Mouse (Mus musculus): ENCODE measurements around the gene Birc5. TPM values are rescaled to one million over a fixed set of nuclear protein-coding genes. Genes with fewer than 3 reads are reported as not detected.

The Birc5 gene
- polyA plus RNA-seq (2012; rRNA removed) = 88.8 and 90.2 TPM in 2 replicates

DNA sequence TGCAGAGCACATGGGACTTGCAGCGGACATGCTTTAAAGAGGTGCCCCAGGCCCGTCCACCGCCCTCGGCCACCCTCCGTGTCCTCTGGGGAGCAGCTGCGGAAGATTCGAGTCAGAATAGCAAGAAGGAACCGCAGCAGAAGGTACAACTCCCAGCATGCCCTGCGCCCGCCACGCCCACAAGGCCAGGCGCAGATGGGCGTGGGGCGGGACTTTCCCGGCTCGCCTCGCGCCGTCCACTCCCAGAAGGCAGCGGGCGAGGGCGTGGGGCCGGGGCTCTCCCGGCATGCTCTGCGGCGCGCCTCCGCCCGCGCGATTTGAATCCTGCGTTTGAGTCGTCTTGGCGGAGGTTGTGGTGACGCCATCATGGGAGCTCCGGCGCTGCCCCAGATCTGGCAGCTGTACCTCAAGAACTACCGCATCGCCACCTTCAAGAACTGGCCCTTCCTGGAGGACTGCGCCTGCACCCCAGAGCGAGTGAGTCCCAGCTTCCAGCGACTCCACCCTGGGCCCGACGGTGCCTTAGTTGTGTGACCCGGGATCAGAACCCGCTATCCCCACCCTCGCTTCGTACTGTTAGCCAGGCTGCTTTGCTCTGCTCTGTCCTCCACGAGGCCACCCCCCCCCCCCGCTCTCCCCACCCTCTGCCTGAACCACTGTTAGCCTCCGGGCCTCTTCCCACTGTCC, at the start of gene Birc5:
Gene Birc5, plus strand, starts transcription at position 267 of the 687 bp plus-strand sequence.

DNA sequence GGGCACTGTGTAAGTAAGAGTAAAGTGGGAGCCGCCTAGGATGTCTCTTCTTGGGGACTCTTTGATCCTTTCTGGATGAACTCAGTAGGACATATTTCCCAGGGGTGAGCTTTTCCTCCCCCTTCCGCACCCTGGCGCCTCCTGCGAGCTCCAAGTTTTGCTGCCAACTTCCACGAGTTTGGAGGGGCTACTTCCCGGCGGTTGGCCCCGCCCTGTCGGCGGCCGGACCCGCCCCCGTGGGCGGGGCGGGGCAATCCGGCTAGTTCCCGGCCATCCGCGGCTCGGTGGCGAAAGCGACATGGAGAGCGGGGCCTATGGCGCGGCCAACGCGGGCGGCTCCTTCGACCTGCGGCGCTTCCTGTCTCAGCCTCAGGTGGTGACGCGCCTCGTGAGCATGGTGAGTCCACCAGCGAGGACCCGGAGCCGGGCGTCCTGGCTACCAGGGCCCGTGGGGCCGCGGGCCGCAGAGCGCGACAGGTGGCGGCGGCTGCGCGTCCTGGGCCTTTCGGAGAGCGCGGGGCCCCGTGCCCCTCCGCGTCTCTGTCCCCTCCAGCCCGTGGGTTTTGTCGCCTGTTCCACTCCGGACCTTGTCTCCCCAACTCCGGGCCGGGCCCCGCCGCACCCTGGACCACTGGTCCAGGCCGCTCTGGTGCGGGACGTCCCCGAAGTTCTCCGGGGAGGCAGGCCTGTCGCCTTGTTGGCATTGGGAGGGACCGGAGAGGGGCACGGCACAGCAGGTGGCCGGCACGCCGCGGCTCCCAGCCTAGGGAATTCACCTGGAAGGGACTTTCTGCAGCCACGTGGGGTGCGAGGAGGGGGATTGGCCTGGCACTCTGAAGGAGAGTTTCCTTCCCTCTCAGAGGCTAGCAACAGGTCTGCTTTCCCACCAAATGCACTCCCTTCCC, 39.4 kb upstream of the Birc5 start, which contains the start of the genes Gm20708 and Syngr2:
Gene Gm20708, plus strand, starts transcription at position 262 of the 905 bp plus-strand sequence.
Gene Syngr2, plus strand, starts transcription at position 262 of the 905 bp plus-strand sequence.

DNA sequence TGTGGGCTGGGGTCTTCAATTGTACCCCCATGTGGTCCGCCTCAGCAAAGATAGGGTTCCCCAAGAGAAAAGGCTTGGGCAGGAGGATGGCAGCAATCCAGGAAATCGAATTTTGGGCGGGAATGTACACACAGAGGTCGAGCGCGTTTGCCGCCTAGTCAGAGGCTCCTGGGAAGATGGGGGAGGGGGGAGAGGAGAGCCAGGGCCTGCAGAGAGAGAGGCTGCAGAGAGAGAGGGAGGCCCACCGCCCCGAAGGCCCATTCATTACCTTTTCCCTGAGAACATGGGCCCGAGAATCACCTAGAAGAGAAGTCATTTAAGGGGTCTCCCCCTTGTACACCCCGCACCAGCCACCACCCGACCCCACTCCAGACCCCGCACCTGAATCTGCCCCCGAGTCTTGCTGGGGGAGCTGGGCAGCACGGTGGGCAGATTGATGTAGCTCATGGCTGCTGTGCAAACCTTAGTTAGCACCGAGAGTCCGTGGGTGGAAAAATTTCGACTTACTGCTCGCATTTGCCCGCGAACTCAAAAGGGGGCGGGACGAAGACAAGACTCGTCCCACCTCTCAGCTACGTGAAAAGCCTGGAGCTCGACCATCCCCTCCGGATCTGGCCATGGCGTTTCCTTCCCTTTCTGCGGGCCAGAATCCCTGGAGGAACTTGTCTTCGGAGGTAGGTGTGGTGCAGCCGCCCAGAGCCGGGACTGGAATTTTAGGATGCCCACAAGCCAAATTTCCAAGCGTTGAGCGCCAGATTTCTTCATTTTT, 23.5 kb upstream of the Birc5 start, which contains the start of the genes Afmid and Tk1:
Gene Afmid, plus strand, starts transcription at position 592 of the 769 bp plus-strand sequence.
Gene Tk1, minus strand, starts transcription at position 760 of the 769 bp plus-strand sequence.

DNA sequence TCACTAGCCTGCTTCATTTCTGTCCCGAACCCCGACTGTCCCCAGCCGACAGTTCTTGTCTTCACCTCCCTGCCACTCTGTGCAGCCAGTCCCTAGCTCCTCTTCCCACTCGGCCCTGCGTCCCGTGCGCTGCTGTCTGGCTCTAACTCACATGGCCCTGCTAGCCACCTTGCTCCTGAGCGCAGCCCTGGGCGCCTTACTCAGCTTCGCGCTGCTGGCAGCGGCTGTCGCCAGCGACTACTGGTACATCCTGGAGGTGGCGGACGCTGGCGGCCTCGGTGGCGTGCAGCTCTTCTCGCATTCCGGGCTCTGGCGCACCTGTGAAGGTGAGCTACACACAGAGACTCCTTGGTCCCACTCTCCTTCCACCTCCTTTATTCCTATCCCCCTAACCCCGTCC, 11.6 kb downstream of the Birc5 start, which contains the start of gene Tmem235:
Gene Tmem235, plus strand, starts transcription at position 152 of the 400 bp plus-strand sequence.

DNA sequence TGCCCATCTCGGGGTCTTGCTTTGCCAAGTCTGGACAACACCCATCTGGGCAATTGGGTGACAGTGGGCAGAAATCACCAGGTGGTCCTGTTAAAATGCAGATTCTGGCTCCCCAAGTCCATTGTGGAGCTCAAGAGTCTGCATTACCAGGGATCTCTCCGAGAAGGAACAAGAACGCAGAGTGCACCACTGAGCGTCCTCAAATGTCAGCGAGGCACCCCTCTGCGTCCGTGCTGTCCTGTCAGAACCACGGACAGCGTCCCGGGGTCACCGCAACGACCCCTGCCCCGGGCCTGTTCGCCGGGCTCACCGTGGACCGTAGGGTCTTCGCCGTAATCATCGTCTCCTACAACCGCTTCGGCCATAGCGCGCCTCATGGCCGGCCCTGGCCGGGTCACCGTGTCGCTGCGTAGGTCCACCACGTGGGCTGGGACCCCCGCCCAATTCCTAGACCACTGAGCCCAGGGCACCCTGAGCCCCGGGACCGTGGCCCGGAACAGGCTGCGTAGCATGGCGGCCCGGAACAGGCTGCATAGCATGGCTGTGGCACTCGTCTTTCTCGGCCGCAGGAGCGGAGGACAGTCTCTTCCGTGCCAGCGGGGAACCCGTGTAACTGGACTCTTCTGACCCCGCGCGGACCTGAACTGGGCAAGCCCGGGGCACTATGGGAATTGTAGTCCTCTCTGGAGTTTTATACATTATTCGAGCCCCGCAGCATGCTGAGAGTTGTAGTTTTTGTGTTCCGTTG, 24.0 kb downstream of the Birc5 start, which contains the start of gene Tha1:
Gene Tha1, minus strand, starts transcription at position 621 of the 748 bp plus-strand sequence.

Other genes starting within 250 kb of the Birc5 start
- 2.9 and 3.5 TPM in 2 replicates for gene Tnrc6c, start 195.0 kb upstream of the Birc5 start, polyA plus RNA-seq (2012; rRNA removed)
- 10.3 and 12.3 TPM in 2 replicates for gene Tmc8, start 67.2 kb upstream of the Birc5 start, polyA plus RNA-seq (2012; rRNA removed)
- gene Tmc6, start 67.1 kb upstream of the Birc5 start, polyA plus RNA-seq (2012; rRNA removed) = 21.8 and 23.0 TPM in 2 replicates
- gene 6030468B19Rik, start 51.6 kb upstream of the Birc5 start, polyA plus RNA-seq (2012; rRNA removed) = 33.7 and 42.6 TPM in 2 replicates
- gene Gm20708, start 39.6 kb upstream of the Birc5 start, polyA plus RNA-seq (2012; rRNA removed) = 0.11 and 0.16 TPM in 2 replicates
- gene Syngr2, start 39.6 kb upstream of the Birc5 start, polyA plus RNA-seq (2012; rRNA removed) = 38.8 and 42.8 TPM in 2 replicates
- 22.7 and 23.1 TPM in 2 replicates for gene Afmid, start 23.3 kb upstream of the Birc5 start, polyA plus RNA-seq (2012; rRNA removed)
- 83.7 and 85.5 TPM in 2 replicates for gene Tk1, start 23.2 kb upstream of the Birc5 start, polyA plus RNA-seq (2012; rRNA removed)
- gene Tmem235, start 11.5 kb downstream of the Birc5 start, polyA plus RNA-seq (2012; rRNA removed) = 0.01 and 0.02 TPM in 2 replicates
- 3.7 and 4.0 TPM in 2 replicates for gene Tha1, start 24.2 kb downstream of the Birc5 start, polyA plus RNA-seq (2012; rRNA removed)
- gene Socs3, start 120.8 kb downstream of the Birc5 start, polyA plus RNA-seq (2012; rRNA removed) = 7.3 and 7.5 TPM in 2 replicates
- gene Pgs1, start 137.0 kb downstream of the Birc5 start, polyA plus RNA-seq (2012; rRNA removed) = 10.9 and 11.3 TPM in 2 replicates

All from liver, embryonic 18 days (tissue).